Mouse (Mus musculus): Measurements from ENCODE around the gene Scgb1b12. TPM values are rescaled to one million over a fixed set of nuclear protein-coding genes. Genes with fewer than 3 reads are reported as not detected.
"Not testable (repeated sequence)": the region's sequence is repeated elsewhere in the genome, so short reads cannot be mapped to it uniquely, and the experiment has no call there.

Gene Scgb1b12
- polyA plus RNA-seq (2014; fragmentation: Nextera tagmentation; extraction: Ambion mirVana), result not detected in 2 replicates

DNA sequence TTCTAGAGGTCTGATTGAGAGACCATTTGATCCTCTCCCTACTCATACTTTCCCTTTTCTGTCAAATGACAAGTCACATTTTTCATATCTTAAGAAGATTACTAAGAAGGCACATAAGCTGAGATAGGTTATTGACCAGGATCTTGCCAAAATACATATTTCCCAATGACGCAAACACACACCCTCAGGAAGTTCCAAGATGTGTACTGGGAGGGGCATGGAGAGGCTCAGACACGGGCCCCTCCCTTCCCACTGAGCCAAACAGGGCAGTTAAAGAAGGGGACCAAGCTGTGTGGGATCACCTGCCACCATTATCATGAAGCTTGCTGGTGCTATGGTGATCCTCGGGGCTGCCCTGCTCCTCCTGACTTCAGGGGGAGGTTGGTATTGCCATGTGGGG lies at the start of gene Scgb1b12:
Gene Scgb1b12, plus strand, starts transcription at position 301 of the 400 bp plus-strand sequence.
- H3K36me3 ChIP-seq (ENCODE audit: control insufficient read depth, insufficient read depth, low read length); H3K27ac ChIP-seq (ENCODE audit: low read depth, low read length); H3K9ac ChIP-seq (ENCODE audit: low read depth, low read length); H3K27me3 ChIP-seq (ENCODE audit: control insufficient read depth, insufficient read depth, low read length); H3K4me3 ChIP-seq (ENCODE audit: low read depth, low read length); ATAC-seq (ENCODE audit: low FRiP score); H3K4me2 ChIP-seq (replicated peaks; ENCODE audit: low read depth, low read length); H3K9me3 ChIP-seq (ENCODE audit: control insufficient read depth, low read length); H3K4me1 ChIP-seq (replicated peaks; ENCODE audit: control insufficient read depth, insufficient read depth, low read length); DNase-seq (ENCODE audit: low spot score): not testable (repeated sequence)
- 92% methylated on average over 2 of the region's 3 CpGs for WGBS

DNA sequence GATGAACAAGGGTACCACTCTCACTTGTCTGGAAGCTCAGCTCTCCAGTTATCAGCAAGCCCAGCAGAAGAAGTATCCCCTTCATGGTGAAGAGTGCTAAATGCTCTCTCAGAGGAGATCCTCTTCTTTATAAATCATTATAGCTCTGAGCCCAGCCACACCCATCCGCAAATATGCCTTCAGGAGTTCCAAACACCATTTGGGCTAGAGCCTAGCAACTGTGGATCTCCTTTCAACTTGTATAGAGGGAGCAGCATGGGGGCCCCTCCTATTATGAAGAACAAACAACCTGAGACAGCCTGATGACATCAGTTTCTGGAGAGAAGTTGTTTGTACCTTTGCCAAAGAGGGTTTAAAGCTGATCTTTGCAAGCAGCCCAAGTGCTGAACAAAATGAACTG lies 6.8 kb upstream of the Scgb1b12 start, which contains the start of gene Scgb2b12:
Gene Scgb2b12, minus strand, starts transcription at position 101 of the 400 bp plus-strand sequence.
- H3K4me3 ChIP-seq (ENCODE audit: low read depth, low read length); H3K27me3 ChIP-seq (ENCODE audit: control insufficient read depth, insufficient read depth, low read length); H3K36me3 ChIP-seq (ENCODE audit: control insufficient read depth, insufficient read depth, low read length); H3K9ac ChIP-seq (ENCODE audit: low read depth, low read length); H3K4me1 ChIP-seq (replicated peaks; ENCODE audit: control insufficient read depth, insufficient read depth, low read length); H3K4me2 ChIP-seq (replicated peaks; ENCODE audit: low read depth, low read length); H3K9me3 ChIP-seq (ENCODE audit: control insufficient read depth, low read length); DNase-seq (ENCODE audit: low spot score); H3K27ac ChIP-seq (ENCODE audit: low read depth, low read length); ATAC-seq (ENCODE audit: low FRiP score): not testable (repeated sequence)
- 82% methylated on average over 1 of the region's 1 CpGs for WGBS

Other genes starting within 250 kb of the Scgb1b12 start
- gene Scgb1b10, start 233.3 kb upstream of the Scgb1b12 start, polyA plus RNA-seq (2014; fragmentation: Nextera tagmentation; extraction: Ambion mirVana), result not detected in 2 replicates
- not detected in 2 replicates for gene Scgb2b11, start 123.0 kb upstream of the Scgb1b12 start, polyA plus RNA-seq (2014; fragmentation: Nextera tagmentation; extraction: Ambion mirVana)
- gene Scgb1b11, start 111.3 kb upstream of the Scgb1b12 start, polyA plus RNA-seq (2014; fragmentation: Nextera tagmentation; extraction: Ambion mirVana), result not detected in 2 replicates
- not detected in 2 replicates for gene Scgb2b12, start 6.9 kb upstream of the Scgb1b12 start, polyA plus RNA-seq (2014; fragmentation: Nextera tagmentation; extraction: Ambion mirVana)
- gene Scgb1b29, start 107.4 kb downstream of the Scgb1b12 start, polyA plus RNA-seq (2014; fragmentation: Nextera tagmentation; extraction: Ambion mirVana), result not detected in 2 replicates

Data from hindbrain, embryonic 11.5 days (tissue).